Mouse (Mus musculus) intestine, postnatal 0 days (tissue): ENCODE results near the gene Olfr318. TPM values are rescaled to one million over a fixed set of nuclear protein-coding genes. Genes with fewer than 3 reads are reported as not detected.
"Not testable (repeated sequence)": the region's sequence is repeated elsewhere in the genome, so short reads cannot be mapped to it uniquely, and the experiment has no call there.

ENCODE experiments used
- ATAC-seq: fragments of 200-750 bp; cut with Nextera tagmentation; 2 replicates; pipeline ENCODE4 v1.8.0; 2017; ENCODE audit warnings: mild to moderate bottlenecking, moderate TSS enrichment, moderate library complexity
- H3K27ac ChIP-seq: fragments of 300-500 bp; sonication (generic); 2 replicates; pipeline ENCODE4 v1.5.1; 2014; ENCODE audit warnings: mild to moderate bottlenecking, low read depth, low read length, moderate library complexity
- H3K27me3 ChIP-seq: fragments of 300-500 bp; sonication (generic); replicated peaks from 2 replicates; pipeline ENCODE4 v1.6.1; 2014; ENCODE audit warnings: low read length, mixed read lengths; ENCODE audit not compliant: control insufficient read depth, insufficient read depth
- H3K36me3 ChIP-seq: fragments of 300-500 bp; sonication (generic); 2 replicates; pipeline ENCODE4 v1.6.1; 2014; ENCODE audit warnings: mild to moderate bottlenecking, moderate library complexity; ENCODE audit not compliant: control insufficient read depth, insufficient read depth
- H3K4me1 ChIP-seq: fragments of 300-500 bp; sonication (generic); replicated peaks from 2 replicates; pipeline ENCODE4 v1.6.1; 2014; ENCODE audit warnings: antibody characterized with exemption, low read length, mixed read lengths; ENCODE audit not compliant: control insufficient read depth, insufficient read depth
- H3K4me2 ChIP-seq: fragments of 300-500 bp; sonication (generic); replicated peaks from 2 replicates; pipeline ENCODE4 v1.6.1; 2014; ENCODE audit warnings: low read depth, mild to moderate bottlenecking, moderate library complexity
- H3K4me3 ChIP-seq: fragments of 300-500 bp; sonication (generic); 2 replicates; pipeline ENCODE4 v1.5.1; 2014; ENCODE audit warnings: low read depth, low read length
- H3K9ac ChIP-seq: fragments of 300-500 bp; sonication (generic); 2 replicates; pipeline ENCODE4 v1.6.1; 2014; ENCODE audit warnings: mild to moderate bottlenecking, low read depth, low read length
- H3K9me3 ChIP-seq: fragments of 300-500 bp; sonication (generic); 2 replicates; pipeline ENCODE4 v1.6.1; 2016; ENCODE audit warnings: mixed run types; ENCODE audit not compliant: control insufficient read depth
- CTCF ChIP-seq: sonication (generic); IDR thresholded peaks from 2 replicates; pipeline ENCODE4 v1.5.1; 2016; ENCODE audit warnings: low read depth, mild to moderate bottlenecking, control low read depth, antibody characterized with exemption, moderate library complexity
- WGBS: fragments of 180-500 bp; shearing (Covaris S2); extraction: QIAGEN DNeasy Blood & Tissue Kit; methylation state at CpG from one replicate; pipeline ENCODE4 v1.1.7; 2014; 5-methylcytosine and 5-hydroxymethylcytosine counted together
- polyA plus RNA-seq: library from polyadenylated mRNA; unstranded; fragments of >200 nt; fragmentation: Nextera tagmentation; extraction: Ambion mirVana; gene quantifications from 2 replicates; pipeline ENCODE4 v1.2.1, GENCODE M21; 2015

Gene Olfr318
- polyA plus RNA-seq = not detected in 2 replicates

GRCm38 (mm10) chr11:58723914-58724313 lies at the start of gene Olfr318:
Olfr318 (minus strand) TSS chr11:58724014.
- ATAC-seq = no peak
- Histone ChIP-seq H3K27me3 (no peaks in the 10 kb centered on the region), H3K9ac (no peak within 1 kb of the TSS), H3K4me1 (no peaks in the 10 kb centered on the region), H3K36me3 (no peaks in the 10 kb centered on the region), H3K4me2 (no peak within 1 kb of the TSS), H3K9me3 (no peaks in the 10 kb centered on the region), H3K27ac (no peak within 1 kb of the TSS), H3K4me3 (no peak within 1 kb of the TSS)
- no peak for TF ChIP-seq CTCF

GRCm38 (mm10) chr11:58772888-58773287 lies 49.1 kb upstream of the Olfr318 start, which contains the start of gene Olfr315:
Olfr315 (plus strand) TSS chr11:58773188.
- Histone ChIP-seq H3K4me3 (no peak within 1 kb of the TSS), H3K4me1 (no peaks in the 10 kb centered on the region), H3K27me3 (no peaks in the 10 kb centered on the region), H3K36me3 (no peaks in the 10 kb centered on the region), H3K9ac (no peak within 1 kb of the TSS), H3K4me2 (no peak within 1 kb of the TSS), H3K9me3 (no peaks in the 10 kb centered on the region), H3K27ac (no peak within 1 kb of the TSS)
- no peak for TF ChIP-seq CTCF
- ATAC-seq = no peak

GRCm38 (mm10) chr11:58752434-58752833 lies 28.6 kb upstream of the Olfr318 start, which contains the start of gene Olfr316:
Olfr316 (plus strand) TSS chr11:58752734.
- ATAC-seq = no peak
- WGBS = 85% methylated on average over 2 of the region's 2 CpGs
- no peak within 1 kb of the TSS for H3K9ac ChIP-seq
- no peaks in the 10 kb centered on the region for H3K4me1 ChIP-seq
- H3K36me3 ChIP-seq = no peaks in the 10 kb centered on the region
- no peak within 1 kb of the TSS for H3K4me2 ChIP-seq
- H3K4me3 ChIP-seq = no peak within 1 kb of the TSS
- H3K27ac ChIP-seq = no peak within 1 kb of the TSS
- no peak for TF ChIP-seq CTCF
- H3K27me3 ChIP-seq = no peaks in the 10 kb centered on the region
- no peaks in the 10 kb centered on the region for H3K9me3 ChIP-seq

DNA sequence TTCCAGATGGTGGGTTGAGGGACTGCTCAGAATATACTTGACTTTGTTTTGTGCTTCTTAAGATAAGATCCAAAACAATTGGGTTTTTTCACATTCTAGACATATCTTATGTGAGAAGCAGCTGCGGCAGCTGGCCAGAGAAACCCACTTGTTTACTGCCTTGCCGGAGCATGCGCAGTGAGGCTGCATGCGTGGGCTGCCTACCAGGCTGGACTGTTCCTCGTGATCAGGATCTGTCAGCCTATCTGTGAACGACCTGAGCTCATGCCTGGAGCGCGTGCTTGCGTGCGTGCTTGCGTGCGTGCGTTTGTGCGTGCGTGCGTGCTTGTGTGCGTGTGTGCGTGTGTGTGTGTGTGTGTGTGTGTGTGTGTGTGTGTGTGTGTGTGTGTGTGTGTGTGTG lies 27.3 kb upstream of the Olfr318 start:
- not testable (repeated sequence) for H3K4me3 ChIP-seq, H3K36me3 ChIP-seq, H3K27me3 ChIP-seq, H3K9me3 ChIP-seq, H3K4me2 ChIP-seq, H3K27ac ChIP-seq, ATAC-seq, H3K4me1 ChIP-seq, H3K9ac ChIP-seq
- whole genome bisulfite sequencing = 84% methylated on average over 18 of the region's 18 CpGs

DNA sequence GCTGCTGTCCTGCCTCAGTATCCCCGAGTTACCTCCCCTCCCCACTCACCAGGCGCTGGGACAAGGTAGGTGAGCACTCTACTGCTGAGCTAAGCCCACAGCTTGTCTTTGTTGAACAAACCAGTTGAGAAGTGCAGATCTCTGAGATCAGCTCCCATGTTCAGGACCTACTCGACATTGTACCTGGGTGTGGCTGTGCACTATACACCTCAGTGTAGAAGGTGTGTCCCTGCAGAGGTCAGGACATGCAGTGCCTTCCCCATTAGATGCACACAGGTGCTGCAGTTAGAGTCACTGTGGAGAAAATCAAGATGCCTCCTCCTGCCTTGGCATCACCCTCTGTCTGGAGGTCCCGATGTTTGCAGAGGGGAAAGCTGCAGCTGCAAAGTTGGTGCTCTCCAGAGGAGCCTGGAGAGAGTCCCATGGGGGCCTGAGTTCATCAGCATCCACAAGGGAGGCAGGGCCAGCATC lies 15.0 kb upstream of the Olfr318 start, which contains the start of gene Olfr317:
Gene Olfr317, minus strand, starts transcription at position 421 of the 471 bp plus-strand sequence.
- ATAC-seq = no peak
- no peak for TF ChIP-seq CTCF
- 57% methylated on average over 4 of the region's 4 CpGs for WGBS
- Histone ChIP-seq H3K36me3 (no peaks in the 10 kb centered on the region), H3K9me3 (no peaks in the 10 kb centered on the region), H3K27ac (no peak within 1 kb of the TSS), H3K27me3 (no peaks in the 10 kb centered on the region), H3K4me2 (no peak within 1 kb of the TSS), H3K4me3 (no peak within 1 kb of the TSS), H3K4me1 (no peaks in the 10 kb centered on the region), H3K9ac (no peak within 1 kb of the TSS)

DNA sequence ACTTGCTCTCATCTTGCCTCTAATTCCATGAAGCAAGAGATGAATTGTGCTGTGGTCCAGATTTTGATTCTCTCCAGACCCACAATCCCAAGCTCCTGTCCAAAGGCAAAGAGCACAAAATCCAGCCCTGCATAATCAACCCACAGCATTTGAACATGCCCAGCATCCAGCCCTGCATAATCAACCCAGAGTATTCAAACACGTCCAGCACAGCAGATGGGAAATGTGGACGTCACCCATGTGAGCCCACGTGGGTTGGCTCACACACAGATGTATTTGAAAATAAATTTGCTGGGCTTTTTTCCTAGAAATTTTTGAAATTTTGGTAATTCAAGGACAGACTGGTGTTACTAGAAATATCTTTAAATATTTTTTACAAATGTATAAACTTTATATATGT lies 9.6 kb upstream of the Olfr318 start:
- no peak for TF ChIP-seq CTCF
- no peak for ATAC-seq
- WGBS = 64% methylated on average over 3 of the region's 3 CpGs
- H3K4me1 ChIP-seq = no peaks in the 10 kb centered on the region
- no peak overlapping the region for H3K9ac ChIP-seq
- H3K36me3 ChIP-seq = no peaks in the 10 kb centered on the region
- no peaks in the 10 kb centered on the region for H3K27me3 ChIP-seq
- H3K9me3 ChIP-seq = no peaks in the 10 kb centered on the region
- H3K4me2 ChIP-seq = no peak overlapping the region
- no peak overlapping the region for H3K27ac ChIP-seq
- no peak overlapping the region for H3K4me3 ChIP-seq

- not testable (repeated sequence) for ATAC-seq, H3K36me3 ChIP-seq, H3K4me2 ChIP-seq, H3K9ac ChIP-seq, H3K27me3 ChIP-seq, H3K27ac ChIP-seq, H3K4me3 ChIP-seq, H3K9me3 ChIP-seq, H3K4me1 ChIP-seq
- 75% methylated on average over 5 of the region's 6 CpGs for WGBS
Measured at GRCm38 (mm10) chr11:58727896-58728650, 4.3 kb upstream of the Olfr318 start.
